ENCODE assay signal across 22 mouse cellular contexts in genomic region chr3:153174336-153175033, GRCm38 (mm10).
"Had no signal": no experiment of that assay in that cellular context is flagged by ENCODE, and none has a peak within 500 bp of the region (broad histone marks: within the 10 kb centered on the region; RNA-seq: fewer than 3 reads in every experiment).

No protein-coding gene starts in this region.

- H3K4me3 ChIP-seq: limb, embryonic 12.5 days; limb, embryonic 15.5 days; midbrain, embryonic 12.5 days; midbrain, embryonic 15.5 days; neural tube, embryonic 12.5 days; neural tube, embryonic 15.5 days had no signal

- ATAC-seq: liver, postnatal 0 days; midbrain, embryonic 15.5 days had no signal

- H3K9ac ChIP-seq: limb, embryonic 12.5 days; limb, embryonic 15.5 days; liver, embryonic 14.5 days; liver, postnatal 0 days; midbrain, embryonic 12.5 days; midbrain, embryonic 15.5 days; neural tube, embryonic 12.5 days; neural tube, embryonic 15.5 days had no signal

- H3K27me3 ChIP-seq: limb, embryonic 15.5 days; midbrain, embryonic 12.5 days; midbrain, embryonic 15.5 days; neural tube, embryonic 12.5 days; neural tube, embryonic 15.5 days had no signal

- H3K4me2 ChIP-seq: limb, embryonic 12.5 days; limb, embryonic 15.5 days; liver, embryonic 11.5 days; midbrain, embryonic 12.5 days; midbrain, embryonic 15.5 days; neural tube, embryonic 12.5 days; neural tube, embryonic 15.5 days had no signal

- H3K27ac ChIP-seq: limb, embryonic 12.5 days; limb, embryonic 15.5 days; liver, embryonic 14.5 days; macrophage; midbrain, embryonic 12.5 days; midbrain, embryonic 15.5 days; neural tube, embryonic 12.5 days; neural tube, embryonic 15.5 days; stomach, postnatal 0 days had no signal

- H3K4me1 ChIP-seq: limb, embryonic 12.5 days; limb, embryonic 15.5 days; neural tube, embryonic 12.5 days; neural tube, embryonic 15.5 days had no signal

- H3K9me3 ChIP-seq: limb, embryonic 12.5 days; limb, embryonic 15.5 days; midbrain, embryonic 12.5 days; midbrain, embryonic 15.5 days; neural tube, embryonic 12.5 days; neural tube, embryonic 15.5 days had no signal

- DNase-seq: kidney, adult 18-20 months; kidney, adult 9 months; kidney, postnatal 14 days; kidney, postnatal 4 days; layer of hippocampus, postnatal 36 days; left cerebral cortex, postnatal 4 days; liver, postnatal 0 days; right cerebral cortex, adult 18-20 months; right cerebral cortex, postnatal 14 days; right cerebral cortex, postnatal 4 days; thymus, adult 2 months; thymus, postnatal 14 days had no signal

- H3K36me3 ChIP-seq: limb, embryonic 12.5 days; limb, embryonic 15.5 days; midbrain, embryonic 12.5 days; midbrain, embryonic 15.5 days; neural tube, embryonic 12.5 days; neural tube, embryonic 15.5 days had no signal
